Mouse (Mus musculus): ENCODE measurements around the gene Nmrk1.
"Not testable (repeated sequence)": the region's sequence is repeated elsewhere in the genome, so short reads cannot be mapped to it uniquely, and the experiment has no call there.

Gene Nmrk1

DNA sequence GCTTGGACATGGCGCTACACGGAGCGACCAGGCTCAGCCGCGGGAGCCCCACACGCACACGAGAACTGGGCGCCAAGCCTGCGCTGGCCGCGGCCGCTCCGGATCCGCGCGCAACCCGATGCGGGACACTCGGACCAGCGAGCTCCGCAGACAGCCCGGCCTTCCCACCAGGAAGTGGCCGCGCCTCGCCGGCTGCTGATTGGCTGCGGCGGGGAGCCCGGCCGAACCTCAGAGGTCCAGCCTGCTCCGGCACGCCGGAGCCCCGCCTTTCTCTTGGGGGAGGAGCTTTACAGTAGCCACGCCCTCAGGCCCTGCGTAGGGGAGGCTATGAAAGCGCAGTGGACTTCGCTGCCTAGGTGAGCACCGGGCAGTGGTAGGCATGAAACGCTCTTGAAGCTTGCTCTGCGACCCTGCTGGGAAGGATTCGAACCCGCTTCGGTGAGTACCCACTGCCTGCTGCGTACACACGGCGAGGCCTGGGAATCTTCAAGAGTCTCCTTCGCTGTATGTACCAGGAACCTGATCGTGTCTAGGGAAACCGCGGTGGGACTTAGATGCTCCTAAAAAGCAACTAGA, at the start of gene Nmrk1, which contains the start of gene Ostf1:
Nmrk1 (plus strand) TSS at position 307 of the 576 bp plus-strand sequence.
Ostf1 (minus strand) TSS at position 180 of the 576 bp plus-strand sequence.
- DNase-seq (ENCODE audit: low read depth, low spot score), result peak; percentile 87

DNA sequence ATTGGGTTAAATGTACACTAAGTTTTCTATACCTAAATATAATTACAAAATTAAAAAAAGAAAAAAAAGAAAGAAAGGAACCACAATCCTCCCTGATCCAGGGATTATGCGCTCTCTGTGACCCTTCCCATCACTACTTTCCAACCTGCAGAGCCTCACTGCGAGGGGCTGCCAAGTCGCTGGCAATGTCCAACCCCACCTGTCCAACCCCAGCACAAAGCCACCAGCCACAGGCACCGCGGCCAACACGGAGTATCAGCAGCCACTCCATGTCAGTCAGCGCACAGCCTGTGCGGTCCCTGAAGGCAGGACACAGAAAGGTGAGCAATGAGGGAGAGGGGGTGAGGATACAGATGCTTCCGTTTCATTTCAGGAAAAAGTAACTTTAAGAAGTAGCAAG, 49.5 kb upstream of the Nmrk1 start:
- no peak for DNase-seq (ENCODE audit: low read depth, low spot score)

DNA sequence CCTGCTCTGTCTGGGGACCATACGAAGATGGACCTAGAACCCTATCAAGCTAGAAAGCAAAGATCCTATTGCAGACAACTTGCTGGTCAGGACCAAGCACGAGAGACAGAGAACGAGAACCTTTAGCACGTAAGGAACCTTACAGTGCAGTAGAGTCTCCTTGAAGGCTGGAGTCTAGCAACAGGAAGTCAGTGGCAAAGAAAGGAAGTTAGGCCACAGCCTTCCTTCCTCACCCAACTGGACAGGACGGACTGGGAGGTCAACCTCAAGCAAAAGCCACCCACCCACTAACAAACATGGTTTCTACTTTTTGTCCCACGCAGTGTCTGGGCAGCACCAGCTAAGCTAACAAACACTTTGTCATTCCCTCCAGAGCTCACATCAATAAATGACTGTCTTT, 48.9 kb upstream of the Nmrk1 start:
- no peak for DNase-seq (ENCODE audit: low read depth, low spot score)

DNA sequence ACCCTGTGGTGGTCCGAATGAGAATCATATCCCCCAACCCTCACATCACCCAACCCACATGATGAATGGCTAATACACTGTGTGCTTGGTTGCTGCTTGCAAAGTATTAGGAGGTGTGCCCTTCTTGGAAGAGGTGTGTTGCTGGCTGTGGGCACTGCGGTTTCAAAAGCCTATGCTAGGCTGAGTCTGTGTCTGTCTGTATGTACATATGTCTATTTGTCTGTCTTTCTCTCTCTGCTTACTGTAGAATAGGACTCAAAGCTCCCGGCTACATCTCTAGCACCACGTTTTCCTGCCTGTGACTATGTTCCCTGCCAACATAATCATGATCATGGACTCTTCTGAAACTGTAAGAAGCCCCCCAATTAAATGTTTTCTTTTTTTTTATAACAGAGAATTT, 48.0 kb upstream of the Nmrk1 start:
- no peak for DNase-seq (ENCODE audit: low read depth, low spot score)

DNA sequence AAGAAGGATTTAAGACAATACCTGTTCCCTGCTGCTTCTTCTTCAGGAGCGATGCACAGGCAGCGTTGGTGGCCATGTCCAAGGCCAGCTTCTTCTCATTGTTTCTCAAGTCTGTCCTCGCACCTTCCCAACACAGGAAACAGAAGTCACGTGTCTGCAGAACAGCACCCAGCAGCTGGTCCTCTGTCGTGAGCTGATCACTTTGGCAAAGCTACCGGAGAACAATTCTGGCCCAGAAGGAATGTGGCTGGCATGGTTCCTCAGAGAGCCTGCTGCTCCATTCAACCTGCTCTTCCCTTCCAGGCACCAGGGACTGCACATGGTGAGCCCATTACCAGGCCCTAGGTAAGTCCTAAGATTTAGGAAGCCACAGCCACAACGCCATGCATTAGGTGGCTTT, 47.1 kb upstream of the Nmrk1 start:
- no peak for DNase-seq (ENCODE audit: low read depth, low spot score)

DNA sequence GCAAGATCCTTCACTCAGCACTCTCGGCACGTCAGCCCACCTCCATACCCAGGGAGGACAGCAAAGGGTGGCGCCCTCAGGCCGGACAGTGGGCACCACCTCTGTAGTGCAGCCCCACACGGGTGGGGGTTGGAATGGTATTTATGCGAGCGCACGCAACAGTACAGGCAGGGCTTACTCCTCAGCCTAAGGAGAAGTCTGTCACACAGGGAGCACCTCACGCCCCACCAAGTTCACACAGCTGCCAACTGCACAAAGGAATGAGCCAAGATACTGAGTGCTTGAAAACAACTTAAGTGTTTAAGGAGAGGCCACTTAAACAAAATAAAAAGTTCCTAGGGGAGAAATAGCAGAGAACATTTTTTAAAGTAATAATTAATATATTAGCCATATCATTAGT, 44.6 kb upstream of the Nmrk1 start:
- DNase-seq (ENCODE audit: low read depth, low spot score), result no peak

DNA sequence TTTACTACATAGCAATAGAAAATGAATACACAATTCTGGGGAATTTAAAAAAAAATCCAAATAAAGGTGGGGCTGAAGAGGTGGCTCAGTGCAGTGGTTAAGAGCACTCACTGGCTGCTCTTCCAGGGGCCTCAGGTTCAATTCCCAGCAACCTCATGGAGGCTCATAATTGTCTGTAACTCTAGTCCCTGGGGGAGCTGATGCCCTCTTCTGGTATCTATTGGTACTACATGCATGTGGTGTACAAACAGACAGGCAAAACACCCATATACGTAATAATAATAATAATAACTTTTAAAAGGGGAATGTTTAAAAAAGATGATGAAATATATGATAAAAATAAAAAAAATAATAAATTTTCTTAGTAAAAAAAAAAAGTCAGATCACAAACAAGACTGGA, 43.5 kb upstream of the Nmrk1 start:
- no peak for DNase-seq (ENCODE audit: low read depth, low spot score)

DNA sequence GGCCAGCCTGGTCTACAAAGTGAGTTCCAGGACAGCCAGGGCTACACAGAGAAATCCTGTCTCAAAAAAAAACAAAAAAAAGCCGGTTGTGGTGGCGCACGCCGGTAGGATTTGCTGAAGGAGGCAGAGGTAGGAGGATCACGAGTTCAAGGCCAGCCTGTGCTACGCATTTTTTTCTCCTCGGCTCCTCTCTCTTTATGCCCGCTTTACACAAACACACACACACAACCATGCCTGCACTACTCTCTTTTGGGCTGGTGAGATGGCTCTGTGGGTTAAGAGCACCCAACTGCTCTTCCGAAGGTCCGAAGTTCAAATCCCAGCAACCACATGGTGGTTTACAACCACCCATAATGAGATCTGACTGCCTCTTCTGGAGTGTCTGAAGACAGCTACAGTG, 42.9 kb upstream of the Nmrk1 start:
- not testable (repeated sequence) for DNase-seq (ENCODE audit: low read depth, low spot score)

DNA sequence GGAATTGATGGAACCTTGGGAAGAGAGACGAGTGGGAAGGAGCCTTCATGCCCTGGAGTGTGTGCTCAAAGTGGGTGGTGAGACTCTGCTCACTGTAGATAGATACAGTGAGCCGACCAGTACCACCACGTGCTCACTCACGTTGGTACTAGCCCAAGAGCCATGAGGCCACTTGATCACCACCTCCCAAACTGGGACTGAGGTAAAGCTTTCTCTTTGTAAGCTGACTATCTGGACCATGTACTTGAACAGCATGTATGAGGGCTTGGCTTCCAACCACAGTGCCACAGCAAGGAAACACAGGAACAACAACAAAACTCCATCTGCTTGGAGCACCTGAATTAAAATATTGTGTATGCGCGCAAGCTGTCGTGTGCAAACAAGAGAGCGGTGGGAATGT, 42.5 kb upstream of the Nmrk1 start:
- no peak for DNase-seq (ENCODE audit: low read depth, low spot score)

DNA sequence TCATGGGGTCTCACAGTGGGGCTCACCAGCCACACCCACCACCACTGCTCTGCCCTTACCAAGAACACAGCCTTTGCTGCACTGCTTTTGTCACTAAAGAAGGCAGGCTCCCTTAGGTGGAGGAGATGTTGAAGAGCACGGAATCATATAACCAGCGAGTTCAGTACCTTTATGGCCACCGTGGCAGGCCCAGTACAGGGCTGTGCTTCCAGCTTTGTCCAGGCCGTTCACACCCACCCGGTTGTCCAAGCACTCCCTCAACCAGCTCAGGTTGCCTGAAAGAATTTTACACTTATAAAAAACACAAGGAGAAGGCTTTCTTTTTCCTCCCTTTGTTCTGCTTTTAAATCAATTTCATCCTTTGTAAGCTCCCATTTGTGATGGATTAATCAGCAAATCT, 41.5 kb upstream of the Nmrk1 start:
- no peak for DNase-seq (ENCODE audit: low read depth, low spot score)

DNA sequence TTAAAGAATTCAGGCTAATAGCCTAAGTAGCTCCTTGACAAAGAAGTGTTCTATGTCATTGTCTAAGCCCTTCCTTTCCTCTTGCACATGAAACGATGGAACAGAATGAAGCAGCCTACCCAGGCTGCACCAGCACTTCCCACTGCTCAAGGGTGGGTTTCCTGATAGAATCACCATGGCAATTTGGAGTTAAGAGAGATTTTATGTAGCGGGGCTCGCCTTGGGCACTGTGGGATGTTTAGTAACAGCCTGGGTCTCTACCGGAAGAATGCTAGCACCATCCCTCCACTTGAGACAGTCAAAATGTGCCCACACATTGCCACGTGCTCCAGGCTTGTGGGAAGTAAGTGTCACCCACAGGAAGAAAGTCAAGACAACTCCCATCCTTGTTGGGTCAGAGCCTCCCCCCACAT, 40.8 kb upstream of the Nmrk1 start:
- no peak for DNase-seq (ENCODE audit: low read depth, low spot score)

DNA sequence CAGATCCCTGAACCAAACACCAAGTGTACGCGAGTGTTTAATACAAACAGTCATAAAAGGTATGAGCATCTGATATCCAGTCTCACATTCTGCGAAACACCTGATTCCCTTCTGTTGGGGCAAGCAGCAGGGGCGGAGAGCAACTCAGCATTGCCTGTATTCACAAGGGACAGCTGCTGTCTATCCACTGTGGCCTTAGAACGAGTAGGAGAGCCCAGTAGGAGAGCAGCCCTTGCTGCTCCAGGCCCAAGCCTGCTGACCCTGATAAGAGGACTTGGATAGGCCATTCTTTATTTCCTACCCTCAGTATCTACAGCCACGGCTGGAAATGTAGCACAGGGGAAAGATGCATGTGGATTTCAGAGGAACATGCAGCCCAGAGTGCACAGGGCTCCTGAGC, 38.8 kb upstream of the Nmrk1 start:
- DNase-seq (ENCODE audit: low read depth, low spot score), result no peak

DNA sequence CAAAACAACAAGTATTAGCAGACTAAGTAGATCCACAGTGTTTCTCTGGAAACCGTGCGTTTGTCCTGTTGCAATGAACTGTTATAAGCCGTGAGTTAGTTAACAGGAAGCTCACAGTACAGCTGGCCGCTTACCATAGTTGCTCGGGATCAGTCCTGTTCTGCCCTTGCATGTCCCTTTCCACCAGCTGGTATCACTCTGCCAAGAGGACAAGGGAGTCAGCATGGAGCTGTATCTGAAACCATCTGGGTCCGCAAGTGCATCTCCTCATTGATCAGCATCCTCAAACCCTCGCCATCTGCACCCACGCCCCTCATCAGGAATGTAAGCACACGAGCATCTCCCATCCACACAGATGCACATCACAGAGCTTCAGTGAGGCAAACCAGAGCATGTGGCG, 38.0 kb upstream of the Nmrk1 start:
- no peak for DNase-seq (ENCODE audit: low read depth, low spot score)

DNA sequence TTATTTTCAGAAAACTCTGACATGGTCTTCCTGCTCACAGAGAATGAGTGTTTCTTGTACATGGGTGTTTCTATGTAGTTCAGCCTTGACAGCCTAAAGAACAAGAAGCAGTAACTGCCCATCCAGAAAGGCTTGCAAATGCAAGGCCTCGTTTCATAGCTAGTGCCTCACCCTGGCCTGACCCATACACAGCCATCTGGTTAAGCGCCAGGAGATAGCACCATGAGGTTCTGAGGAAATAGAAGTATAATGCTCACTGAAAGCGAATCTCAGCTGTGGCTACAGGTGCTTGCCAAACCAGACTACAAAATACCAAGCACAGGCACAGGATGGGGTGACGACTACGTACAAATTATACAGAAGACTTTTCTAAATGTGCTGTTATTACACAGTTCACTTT, 34.9 kb upstream of the Nmrk1 start:
- DNase-seq (ENCODE audit: low read depth, low spot score), result no peak

DNA sequence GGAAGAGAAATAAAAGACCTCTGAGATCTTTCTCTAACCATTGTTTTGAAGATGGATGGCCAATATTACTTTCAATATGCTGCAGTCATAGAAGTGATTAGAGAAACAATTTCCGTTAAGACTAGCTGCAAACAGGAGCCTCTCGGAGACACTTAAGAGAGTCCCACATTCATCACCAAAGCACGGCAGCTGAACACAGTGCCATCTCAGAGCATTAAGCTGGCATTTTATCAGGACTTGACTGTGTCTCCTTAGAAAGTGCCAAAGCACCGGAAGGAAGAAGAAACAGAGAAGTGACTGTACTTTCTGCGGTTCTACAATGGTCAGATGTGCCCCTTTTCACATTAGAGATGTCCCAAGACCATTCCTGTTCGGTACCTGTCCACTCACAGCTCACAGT, 34.0 kb upstream of the Nmrk1 start:
- DNase-seq (ENCODE audit: low read depth, low spot score), result no peak

DNA sequence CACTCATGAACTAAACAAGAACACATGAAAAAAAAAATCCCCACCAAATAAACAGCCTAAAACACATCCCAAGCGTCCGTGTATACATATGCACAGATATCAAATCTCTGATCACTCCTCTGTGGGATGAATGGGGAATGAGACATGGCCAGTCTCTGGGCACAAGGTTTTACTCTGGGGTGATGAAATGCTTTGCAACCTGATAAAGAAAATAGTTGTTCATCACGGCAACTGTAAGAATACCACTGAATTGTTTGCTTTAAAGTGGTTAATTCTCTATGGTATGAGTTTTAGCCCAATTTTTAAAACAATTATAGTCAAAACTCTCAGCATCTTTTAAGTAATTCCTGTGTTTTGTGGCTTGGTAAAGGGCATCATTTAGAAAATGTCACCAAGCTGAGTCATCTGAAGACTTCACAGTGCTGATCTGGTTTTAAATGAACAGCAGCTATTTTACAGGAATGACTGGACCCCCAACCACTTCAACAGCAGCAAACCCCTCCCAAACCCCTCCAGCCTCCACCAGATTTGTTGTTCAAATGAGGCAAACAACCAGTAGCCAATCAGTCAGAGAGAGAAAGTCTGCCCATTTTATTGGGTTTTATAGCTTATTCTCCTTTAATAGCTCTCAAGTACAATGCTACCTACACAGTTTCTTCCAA, 33.4 kb upstream of the Nmrk1 start:
- no peak for DNase-seq (ENCODE audit: low read depth, low spot score)

DNA sequence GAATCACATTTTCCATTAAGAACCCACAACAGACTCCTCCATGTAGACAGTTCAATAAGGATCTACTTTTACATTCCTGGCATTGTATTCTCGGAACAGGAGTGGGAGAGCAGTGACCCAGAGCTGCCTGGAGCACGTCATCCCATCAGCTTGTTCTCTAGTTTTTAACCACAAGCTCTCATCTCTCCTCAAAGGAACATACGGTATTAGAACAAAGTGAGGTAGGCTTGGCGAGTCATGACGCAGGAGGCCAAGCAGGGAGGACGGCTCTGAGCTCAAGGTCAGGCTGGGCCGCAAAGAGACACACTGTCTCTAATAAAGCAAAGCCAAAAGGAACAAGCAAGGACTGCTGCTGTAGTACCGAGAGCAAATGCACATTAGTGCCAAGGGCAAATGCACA, 32.7 kb upstream of the Nmrk1 start:
- no peak for DNase-seq (ENCODE audit: low read depth, low spot score)

DNA sequence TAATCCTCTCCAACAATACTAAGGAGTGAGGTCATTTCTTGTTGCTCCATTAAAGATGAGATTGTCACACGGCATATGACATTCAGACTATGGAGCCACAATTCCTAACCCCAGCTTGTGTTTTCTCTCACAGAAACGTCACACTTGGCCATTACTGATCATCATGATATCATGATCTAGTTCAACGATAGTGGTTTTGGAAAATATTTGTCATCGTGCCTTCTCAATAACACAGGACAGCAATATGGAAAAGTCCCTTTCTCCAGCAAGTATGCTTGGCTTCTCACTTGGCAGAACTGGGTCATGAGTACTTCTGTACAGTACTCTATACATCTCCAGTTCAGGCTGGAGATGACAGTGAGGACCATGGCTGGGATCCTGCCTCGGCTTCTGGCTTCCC, 32.1 kb upstream of the Nmrk1 start:
- DNase-seq (ENCODE audit: low read depth, low spot score), result no peak

DNA sequence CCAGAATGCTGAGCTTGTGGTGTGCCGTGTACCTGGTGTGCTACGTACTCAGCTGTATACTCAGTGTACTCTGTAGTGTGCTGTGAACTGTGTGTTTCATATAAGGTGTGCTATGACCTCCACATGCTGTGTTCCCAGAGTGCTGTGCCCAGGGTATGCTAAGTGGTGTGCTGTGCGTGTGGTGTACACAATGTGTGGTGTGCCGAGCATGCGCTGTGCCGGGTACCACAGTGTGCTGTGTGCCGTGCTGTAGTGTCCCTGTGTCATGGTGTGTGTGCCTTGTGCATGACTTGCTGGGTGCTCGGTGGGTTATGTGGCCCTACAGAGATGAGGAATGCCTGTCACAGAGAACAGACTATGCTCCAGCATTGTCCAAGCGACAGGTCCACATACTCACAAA, 31.1 kb upstream of the Nmrk1 start:
- DNase-seq (ENCODE audit: low read depth, low spot score), result no peak

DNA sequence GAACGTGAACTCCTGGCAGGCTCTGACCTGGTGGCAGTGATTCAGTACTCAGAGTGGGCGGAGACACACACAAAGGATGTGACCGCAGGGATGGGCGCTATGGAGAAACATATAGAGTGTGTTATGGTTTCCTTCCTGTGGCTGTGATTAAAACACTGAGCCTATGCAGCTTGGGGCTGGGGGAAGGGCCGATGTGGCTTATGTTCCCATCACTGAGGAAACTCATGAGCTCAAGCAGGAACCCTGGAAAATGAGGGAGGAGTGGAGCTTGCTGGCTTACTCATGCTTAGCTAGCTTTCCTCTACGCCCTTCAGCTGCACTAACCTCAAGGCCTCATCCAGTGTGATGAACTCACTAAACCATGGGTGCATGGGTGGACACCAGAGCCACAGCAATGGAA, 28.7 kb upstream of the Nmrk1 start:
- DNase-seq (ENCODE audit: low read depth, low spot score), result no peak

DNA sequence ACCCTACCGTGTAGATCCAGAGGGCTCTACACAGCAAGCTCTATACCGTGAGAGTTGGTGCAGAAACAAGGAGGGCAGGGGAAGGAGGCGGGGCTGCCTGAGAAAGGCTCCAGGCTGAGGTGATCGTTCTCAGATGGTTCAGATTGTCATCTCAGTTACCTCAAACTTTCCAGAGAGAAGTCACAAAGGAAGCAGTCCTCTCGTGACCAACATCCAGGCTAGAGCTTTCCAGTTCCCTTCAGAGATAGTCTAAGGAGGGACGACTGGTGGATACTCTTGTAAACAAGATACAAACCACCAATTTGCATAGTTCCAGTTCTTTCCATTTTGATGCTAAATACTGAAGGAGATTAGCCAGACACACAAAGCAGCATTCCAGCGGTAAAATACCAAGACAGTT, 23.8 kb upstream of the Nmrk1 start:
- DNase-seq (ENCODE audit: low read depth, low spot score), result no peak

DNA sequence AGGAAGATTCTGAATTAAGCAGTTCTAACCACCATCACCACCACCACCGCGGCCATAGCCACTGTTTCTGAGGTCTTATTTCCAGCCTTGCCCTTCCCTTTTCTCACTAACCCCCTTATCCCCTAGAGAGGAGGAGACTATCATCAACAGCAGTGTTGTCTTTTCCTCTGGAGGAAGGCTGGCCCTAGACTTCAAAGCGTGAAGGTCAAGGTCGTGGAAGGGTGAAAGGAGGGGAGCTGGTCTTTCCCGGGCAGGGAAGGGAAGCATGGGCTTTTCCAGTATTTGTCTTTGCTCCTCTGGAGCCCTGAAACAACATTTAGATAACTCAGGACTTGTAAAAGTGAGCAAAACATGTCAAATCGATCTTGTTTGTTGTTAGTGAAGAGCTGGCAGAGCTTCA, 22.8 kb upstream of the Nmrk1 start:
- no peak for DNase-seq (ENCODE audit: low read depth, low spot score)

DNA sequence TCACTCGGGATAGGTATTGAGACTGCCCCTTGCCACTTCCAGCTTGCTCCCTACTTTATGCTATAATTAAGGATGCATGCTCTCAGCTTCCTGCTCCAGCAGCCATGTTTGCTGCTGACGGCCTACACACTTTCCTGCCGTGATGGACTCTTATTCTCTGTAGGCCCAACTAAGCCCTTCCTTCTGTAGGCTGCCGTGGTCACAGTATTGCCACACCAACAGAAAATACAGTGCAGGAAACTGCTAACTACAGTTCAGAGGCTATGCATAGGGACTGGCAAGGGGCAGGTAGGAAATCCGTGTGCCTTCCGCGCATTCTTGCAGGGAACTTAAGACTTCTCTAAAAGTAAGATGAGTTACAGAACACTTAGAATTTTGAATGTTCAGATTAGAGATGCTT, 17.4 kb upstream of the Nmrk1 start:
- no peak for DNase-seq (ENCODE audit: low read depth, low spot score)

DNA sequence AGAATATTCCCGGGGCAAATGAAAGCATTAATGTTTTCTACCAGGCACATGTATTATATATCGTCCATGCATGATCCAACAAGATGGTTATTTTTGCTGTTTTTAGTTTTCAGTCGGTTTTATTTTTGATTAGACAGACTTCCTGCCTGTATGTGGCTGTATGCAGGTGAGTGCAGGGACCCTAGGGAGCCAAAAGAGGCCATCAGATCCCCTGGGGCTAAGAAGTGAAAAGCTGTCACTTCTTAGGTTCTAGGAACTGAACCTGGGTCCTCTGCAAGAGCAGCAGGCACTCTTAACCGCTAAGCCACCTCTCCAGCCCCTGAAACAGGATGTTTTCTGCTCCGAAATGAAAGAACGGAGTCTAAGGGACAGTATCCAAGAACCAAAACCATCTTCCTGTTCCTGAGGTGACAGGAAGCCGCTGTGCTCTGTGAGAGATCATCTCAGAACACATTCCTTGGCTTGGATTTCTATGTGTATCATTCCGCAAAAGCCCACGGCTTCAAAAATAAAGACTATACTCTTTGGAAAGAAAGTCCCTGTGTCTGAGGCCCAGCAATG, 16.0 kb upstream of the Nmrk1 start:
- DNase-seq (ENCODE audit: low read depth, low spot score), result no peak
